Comparison of ENCODE assay signal across 9 mouse cellular contexts in genomic region chr16:33833429-33833753, GRCm38 (mm10). TPM values are rescaled to one million over a fixed set of nuclear protein-coding genes. Genes with fewer than 3 reads are reported as not detected.
DNase-seq lines count a peak whose midpoint lies in the region; ATAC-seq and TF ChIP-seq lines count a peak whose summit lies in the region.
"Had no signal": no experiment of that assay in that cellular context is flagged by ENCODE, and none has a peak within 500 bp of the region (broad histone marks: within the 10 kb centered on the region; RNA-seq: fewer than 3 reads in every experiment).

No protein-coding gene starts in this region.

- H3K4me1 ChIP-seq in heart, embryonic 12.5 days (replicated peaks): peaks cover 46% of the 10 kb centered on the region
- peaks cover 6% of the 10 kb centered on the region for H3K4me1 ChIP-seq in ES-Bruce4 (ENCODE audit: control insufficient read depth, insufficient read depth, low read length)
- H3K4me1 ChIP-seq in hindbrain, embryonic 10.5 days (replicated peaks): peaks cover 48% of the 10 kb centered on the region
- peaks cover 15% of the 10 kb centered on the region for H3K4me1 ChIP-seq in liver, embryonic 16.5 days (ENCODE audit: control insufficient read depth, low read depth, low read length)

- intact Hi-C loops in heart, postnatal 10 days (cut with DNase I): loop anchor here (2.0 kb wide), 1 partner anchor 57 kb away; no protein-coding TSS in a partner anchor

- no peak for TF ChIP-seq POLR2A in ES-Bruce4 (IDR thresholded peaks at IDR 0.05; ENCODE audit: insufficient read depth, low read length)

- H3K4me2 ChIP-seq in heart, embryonic 12.5 days: peak overlapping the region; percentile 85
- H3K4me2 ChIP-seq in liver, embryonic 16.5 days (ENCODE audit: low read depth, low read length): peak overlapping the region; percentile 54

- 0 out of 2 replicates have a peak, but pooled peaks cover 4% of the 10 kb centered on the region for H3K36me3 ChIP-seq in heart, embryonic 12.5 days
- no peaks in the 10 kb centered on the region for H3K36me3 ChIP-seq in ES-Bruce4 (ENCODE audit: control insufficient read depth, insufficient read depth, low read length, poor library complexity, severe bottlenecking)
- no peaks in the 10 kb centered on the region for H3K36me3 ChIP-seq in hindbrain, embryonic 10.5 days
- no peaks in the 10 kb centered on the region for H3K36me3 ChIP-seq in liver, embryonic 16.5 days (ENCODE audit: control insufficient read depth, insufficient read depth)

- DNase-seq in heart, postnatal 10 days: no peak
- no peak for DNase-seq in hindbrain, embryonic 10.5 days (ENCODE audit: low spot score)
- no peak for DNase-seq in thymus, postnatal 4 days
- DNase-seq in gastrocnemius, adult 8-10 months (ENCODE audit: low spot score in 2 of 2): no peak
- DNase-seq in layer of hippocampus, postnatal 36 days: no peak

- H3K9ac ChIP-seq in heart, embryonic 12.5 days: peak overlapping the region; percentile 78
- peak overlapping the region; percentile 21 for H3K9ac ChIP-seq in ES-Bruce4 (ENCODE audit: low read depth, poor library complexity, severe bottlenecking)
- H3K9ac ChIP-seq in liver, embryonic 16.5 days (ENCODE audit: low read depth, low read length): no peak overlapping the region

- no peak for ATAC-seq in heart, embryonic 12.5 days (ENCODE audit: insufficient number of reproducible peaks, low FRiP score)
- no peak for ATAC-seq in liver, embryonic 16.5 days (ENCODE audit: low read depth)

- H3K9me3 ChIP-seq in heart, embryonic 12.5 days (replicated peaks): no peaks in the 10 kb centered on the region
- no peaks in the 10 kb centered on the region for H3K9me3 ChIP-seq in ES-Bruce4 (replicated peaks; ENCODE audit: control insufficient read depth, insufficient read depth, low read length, poor library complexity, severe bottlenecking)
- H3K9me3 ChIP-seq in hindbrain, embryonic 10.5 days: no peaks in the 10 kb centered on the region
- H3K9me3 ChIP-seq in liver, embryonic 16.5 days (replicated peaks; ENCODE audit: control insufficient read depth, low read length): no peaks in the 10 kb centered on the region

- H3K27me3 ChIP-seq in heart, embryonic 12.5 days (replicated peaks): no peaks in the 10 kb centered on the region
- no peaks in the 10 kb centered on the region for H3K27me3 ChIP-seq in ES-Bruce4 (ENCODE audit: control insufficient read depth, insufficient read depth, low read length, poor library complexity, severe bottlenecking)
- peaks cover 59% of the 10 kb centered on the region for H3K27me3 ChIP-seq in hindbrain, embryonic 10.5 days (ENCODE audit: insufficient read depth, poor library complexity, severe bottlenecking)
- H3K27me3 ChIP-seq in liver, embryonic 16.5 days (ENCODE audit: control insufficient read depth, insufficient read depth, low read depth, low read length): peaks cover 46% of the 10 kb centered on the region

- TF ChIP-seq CTCF in ES-Bruce4 (IDR thresholded peaks at IDR 0.05; ENCODE audit: low read depth, low read length): no peak

- H3K27ac ChIP-seq in heart, embryonic 12.5 days (ENCODE audit: poor library complexity, severe bottlenecking): peak overlapping the region; percentile 89
- peak overlapping the region; percentile 66 for H3K27ac ChIP-seq in ES-Bruce4 (ENCODE audit: insufficient read depth, low read length)
- peak overlapping the region; percentile 83 for H3K27ac ChIP-seq in hindbrain, embryonic 10.5 days
- H3K27ac ChIP-seq in liver, embryonic 16.5 days (ENCODE audit: low read length): peak overlapping the region; percentile 64

- TF ChIP-seq EP300 in ES-Bruce4 (IDR thresholded peaks at IDR 0.05; ENCODE audit: insufficient read depth, low read depth, low read length): no peak

- 9% methylated on average over 5 of the region's 5 CpGs for WGBS in heart, embryonic 12.5 days
- WGBS in hindbrain, embryonic 10.5 days: 5% methylated on average over 5 of the region's 5 CpGs
- WGBS in liver, embryonic 16.5 days (ENCODE audit: insufficient replicate concordance): 13% methylated on average over 5 of the region's 5 CpGs

- H3K4me3 ChIP-seq in heart, embryonic 12.5 days: peak overlapping the region; percentile 45
- H3K4me3 ChIP-seq in ES-Bruce4 (ENCODE audit: low read depth, low read length): no peak overlapping the region
- H3K4me3 ChIP-seq in hindbrain, embryonic 10.5 days: peak overlapping the region; percentile 48
- peak overlapping the region; percentile 41 for H3K4me3 ChIP-seq in liver, embryonic 16.5 days (ENCODE audit: low read depth, low read length)

RNA-seq across cellular contexts. Expression of gene Itgb5, which starts 3.9 kb away (rescaled TPM):
- 74.8 and 76.8 TPM in 2 replicates for polyA plus RNA-seq in heart, embryonic 12.5 days (2016; fragmentation: Nextera tagmentation; extraction: Ambion mirVana)
- 10 to 100 TPM; 83.0 to 85.0 TPM for total RNA-seq in heart, postnatal 10 days (2021)
- polyA plus RNA-seq in ES-Bruce4 (2011; ENCODE audit: insufficient read depth, insufficient read length, low read depth, missing spikeins): 59.7 and 64.5 TPM in 2 replicates
- polyA plus RNA-seq in hindbrain, embryonic 10.5 days (2016; fragmentation: Nextera tagmentation; extraction: Ambion mirVana): 24.2 and 30.3 TPM in 2 replicates
- polyA plus RNA-seq in liver, embryonic 16.5 days (2015; fragmentation: Nextera tagmentation; extraction: Ambion mirVana): 4.6 and 4.9 TPM in 2 replicates
- total RNA-seq in gastrocnemius, adult 8-10 months (2022): 100 to 1,000 TPM in 2 of 4 experiments, 10 to 100 TPM in 2; 98.7 to 124 (median 105) TPM
- total RNA-seq in layer of hippocampus, postnatal 36 days (2021): 10 to 100 TPM; 40.7 to 42.7 TPM

RNA-seq across cellular contexts. Expression of gene Muc13, which starts 39.6 kb away (rescaled TPM):
- polyA plus RNA-seq in heart, embryonic 12.5 days (2016; fragmentation: Nextera tagmentation; extraction: Ambion mirVana): 0.12 and 0.24 TPM in 2 replicates
- under 1 TPM in 1 of 2 experiments, not detected in 1; 0.07 TPM for total RNA-seq in heart, postnatal 10 days (2021)
- polyA plus RNA-seq in ES-Bruce4 (2011; ENCODE audit: insufficient read depth, insufficient read length, low read depth, missing spikeins): not detected in 2 replicates
- polyA plus RNA-seq in hindbrain, embryonic 10.5 days (2016; fragmentation: Nextera tagmentation; extraction: Ambion mirVana): 0.09 and 0.26 TPM in 2 replicates
- 1.5 and 3.2 TPM in 2 replicates for polyA plus RNA-seq in liver, embryonic 16.5 days (2015; fragmentation: Nextera tagmentation; extraction: Ambion mirVana)
- not detected for total RNA-seq in gastrocnemius, adult 8-10 months (2022)
- not detected for total RNA-seq in layer of hippocampus, postnatal 36 days (2021)
- total RNA-seq: adrenal gland, postnatal 36 days had no signal
